Mouse (Mus musculus) midbrain, embryonic 13.5 days (tissue): Measurements from ENCODE around the gene 2210016F16Rik. TPM values are rescaled to one million over a fixed set of nuclear protein-coding genes. Genes with fewer than 3 reads are reported as not detected.

Experiments used
- microRNA counts: library from miRNA; unstranded; fragments of <30 nt; microRNA quantifications from one replicate; lab custom pipeline; 2016
- microRNA-seq: library from miRNA; unstranded; fragments of <30 nt; microRNA quantifications from one replicate; pipeline ENCODE4, GENCODE M21; 2016
- polyA plus RNA-seq: library from polyadenylated mRNA; unstranded; fragments of >200 nt; fragmentation: Nextera tagmentation; extraction: Ambion mirVana; gene quantifications from 2 replicates; pipeline ENCODE4 v1.2.1, GENCODE M21; 2015

Gene 2210016F16Rik
- polyA plus RNA-seq, 1 experiment from 2014 or later = 24.0 TPM

MicroRNAs encoded within 50 kb of the gene (microRNA counts, 519-probe panel; counts per million panel counts)
- 5,249 counts per million, percentile 89 among the panel's probes with 10 or more counts for microRNA mmu-miR-7a (lab: Ali Mortazavi, UCI)

Small RNAs within 50 kb of the gene (microRNA-seq; reads per million reads assigned to microRNA genes)
- gene Mir7-1 = 726 reads per million, percentile 76 among the genes with 10 or more reads in this experiment

Other genes with a start within 250 kb of the 2210016F16Rik start
- gene Idnk, start 227.6 kb downstream of the 2210016F16Rik start, polyA plus RNA-seq = 70.3 and 77.4 TPM in 2 replicates
- gene Ubqln1, start 169.6 kb downstream of the 2210016F16Rik start, polyA plus RNA-seq = 116 and 132 TPM in 2 replicates
- gene Gkap1, start 109.5 kb downstream of the 2210016F16Rik start, polyA plus RNA-seq = 26.1 and 27.7 TPM in 2 replicates
- 1.2 and 1.4 TPM in 2 replicates for gene Kif27, start 26.1 kb downstream of the 2210016F16Rik start, polyA plus RNA-seq
- 23.4 and 26.0 TPM in 2 replicates for gene Rmi1, start 17.0 kb upstream of the 2210016F16Rik start, polyA plus RNA-seq
- 1,943 and 2,055 TPM in 2 replicates for gene Hnrnpk, start 18.1 kb upstream of the 2210016F16Rik start, polyA plus RNA-seq
- not detected in 2 replicates for gene Slc28a3, start 225.7 kb upstream of the 2210016F16Rik start, polyA plus RNA-seq